Mouse (Mus musculus): ENCODE measurements around the gene Stil. TPM values are rescaled to one million over a fixed set of nuclear protein-coding genes. Genes with fewer than 3 reads are reported as not detected.

Stil gene
- polyA plus RNA-seq, 1 experiment from 2014 or later: 25.1 TPM

DNA sequence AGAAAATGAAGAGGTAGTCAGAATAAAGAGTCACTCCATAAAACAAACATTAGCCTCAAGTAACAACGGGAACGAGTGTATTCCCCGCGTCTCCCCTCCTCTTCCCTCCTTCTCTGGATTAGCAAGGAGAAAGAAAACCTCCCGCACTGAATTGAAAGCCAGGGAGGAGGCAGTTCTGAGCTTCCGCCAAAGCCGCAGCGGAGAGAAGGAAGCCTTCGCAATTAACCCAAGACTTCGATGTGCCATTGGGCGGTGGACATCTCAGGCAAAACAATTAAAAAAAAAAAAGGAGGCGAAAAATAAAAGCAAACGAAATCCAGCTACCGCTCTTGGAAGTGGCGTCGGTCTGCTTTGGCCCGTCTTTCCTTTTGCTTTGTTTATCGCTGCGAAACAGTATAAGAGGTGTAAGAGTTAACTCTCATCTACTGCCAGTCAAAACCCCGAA lies 58.4 kb downstream of the Stil start:
- WGBS: under 1% methylated on average over 20 of the region's 20 CpGs
- no peaks in the 10 kb centered on the region for H3K9me3 ChIP-seq (replicated peaks; ENCODE audit: control insufficient read depth, low read length)
- DNase-seq (ENCODE audit: low spot score) (peak; percentile 46), ATAC-seq (replicated peaks; ENCODE audit: insufficient number of reproducible peaks, low FRiP score, low TSS enrichment, low read depth) (no peak)
- no peak overlapping the region for H3K27ac ChIP-seq (replicated peaks; ENCODE audit: low read depth, low read length)
- peaks cover 7% of the 10 kb centered on the region for H3K4me1 ChIP-seq (ENCODE audit: control insufficient read depth, insufficient read depth, low read length)
- H3K4me3 ChIP-seq (ENCODE audit: low read depth, low read length): no peak overlapping the region
- no peak overlapping the region for H3K4me2 ChIP-seq (ENCODE audit: low read depth, low read length)
- no peaks in the 10 kb centered on the region for H3K36me3 ChIP-seq (replicated peaks; ENCODE audit: control insufficient read depth, insufficient read depth, low read depth, low read length)
- H3K27me3 ChIP-seq (ENCODE audit: control insufficient read depth, insufficient read depth, low read length): peaks cover 82% of the 10 kb centered on the region
- no peak overlapping the region; the same call in 1 of the 2 replicates for H3K9ac ChIP-seq (replicated peaks; ENCODE audit: low read length)

DNA sequence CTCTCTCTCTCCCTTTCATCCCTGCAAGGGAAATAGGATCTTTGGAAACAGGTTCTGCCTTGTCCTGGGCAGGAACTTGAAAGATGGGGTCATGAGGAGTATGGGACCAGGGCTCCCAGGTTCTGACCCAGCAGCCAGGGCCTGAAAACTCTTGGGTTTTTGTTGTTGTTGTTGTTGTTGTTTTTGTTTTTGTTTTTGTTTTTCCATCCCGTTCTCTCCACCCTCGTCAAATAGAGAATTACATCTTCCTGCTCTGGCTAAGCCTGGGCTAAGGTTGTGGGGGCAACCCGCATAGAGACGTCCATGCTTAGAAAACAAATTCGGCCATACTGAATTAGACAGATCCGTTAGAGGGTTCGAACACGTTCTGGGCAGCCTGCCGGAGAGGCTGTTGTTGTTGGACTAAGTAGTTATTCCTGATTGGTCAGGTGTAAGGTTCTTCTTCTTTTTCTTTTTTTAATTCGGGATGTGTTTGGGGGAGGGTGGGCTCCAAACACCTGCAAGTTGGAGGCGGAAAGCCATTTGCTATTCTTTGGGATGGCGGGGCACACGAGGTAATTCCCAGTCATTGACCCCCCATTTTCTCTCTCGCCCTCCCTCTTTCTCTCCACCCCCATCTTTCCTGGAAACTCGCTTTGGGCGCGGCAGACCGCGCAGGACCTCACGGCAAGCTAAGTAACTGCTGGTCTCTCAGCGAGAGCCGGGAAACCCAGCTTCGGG lies 59.1 kb downstream of the Stil start:
- H3K36me3 ChIP-seq (replicated peaks; ENCODE audit: control insufficient read depth, insufficient read depth, low read depth, low read length): no peaks in the 10 kb centered on the region
- DNase-seq (ENCODE audit: low spot score): peak; percentile 41
- peaks cover 7% of the 10 kb centered on the region for H3K4me1 ChIP-seq (ENCODE audit: control insufficient read depth, insufficient read depth, low read length)
- no peaks in the 10 kb centered on the region for H3K9me3 ChIP-seq (replicated peaks; ENCODE audit: control insufficient read depth, low read length)
- H3K27me3 ChIP-seq (ENCODE audit: control insufficient read depth, insufficient read depth, low read length): peaks cover 85% of the 10 kb centered on the region
- H3K4me3 ChIP-seq (ENCODE audit: low read depth, low read length): peak overlapping the region; percentile 16
- no peak overlapping the region for H3K4me2 ChIP-seq (ENCODE audit: low read depth, low read length)
- no peak overlapping the region for H3K9ac ChIP-seq (replicated peaks; ENCODE audit: low read length)
- ATAC-seq (replicated peaks; ENCODE audit: insufficient number of reproducible peaks, low FRiP score, low TSS enrichment, low read depth): no peak
- under 1% methylated on average over 23 of the region's 23 CpGs for WGBS
- H3K27ac ChIP-seq (replicated peaks; ENCODE audit: low read depth, low read length): no peak overlapping the region

DNA sequence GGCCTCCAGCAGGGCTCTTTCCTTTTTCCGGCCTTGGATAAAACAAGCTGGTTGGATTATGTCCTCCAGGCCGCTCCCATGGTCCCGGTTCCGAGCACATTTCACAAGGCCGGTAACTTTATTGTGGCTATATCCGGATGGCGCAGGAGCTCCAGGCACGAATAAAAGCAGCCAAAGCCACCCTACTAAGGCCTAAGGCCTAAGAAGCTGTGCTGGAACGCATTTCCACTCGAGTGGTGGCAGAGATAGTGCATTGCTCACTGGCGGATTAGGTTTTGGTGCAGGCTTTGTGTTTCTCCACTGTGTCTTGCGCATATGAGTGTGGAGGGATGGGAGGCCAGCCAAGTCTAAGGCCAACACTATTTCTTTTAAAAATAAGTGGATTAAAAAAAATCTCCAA lies 59.9 kb downstream of the Stil start:
- H3K4me2 ChIP-seq (ENCODE audit: low read depth, low read length): no peak overlapping the region
- WGBS: 6% methylated on average over 12 of the region's 12 CpGs
- H3K4me1 ChIP-seq (ENCODE audit: control insufficient read depth, insufficient read depth, low read length): peaks cover 7% of the 10 kb centered on the region
- no peak for ATAC-seq (replicated peaks; ENCODE audit: insufficient number of reproducible peaks, low FRiP score, low TSS enrichment, low read depth)
- no peak overlapping the region for H3K27ac ChIP-seq (replicated peaks; ENCODE audit: low read depth, low read length)
- no peaks in the 10 kb centered on the region for H3K36me3 ChIP-seq (replicated peaks; ENCODE audit: control insufficient read depth, insufficient read depth, low read depth, low read length)
- no peak for DNase-seq (ENCODE audit: low spot score)
- H3K4me3 ChIP-seq (ENCODE audit: low read depth, low read length): 0 out of 2 replicates have a peak overlapping the region, but pooled peaks have one; percentile 2
- peaks cover 86% of the 10 kb centered on the region for H3K27me3 ChIP-seq (ENCODE audit: control insufficient read depth, insufficient read depth, low read length)
- H3K9ac ChIP-seq (replicated peaks; ENCODE audit: low read length): no peak overlapping the region
- no peaks in the 10 kb centered on the region for H3K9me3 ChIP-seq (replicated peaks; ENCODE audit: control insufficient read depth, low read length)

DNA sequence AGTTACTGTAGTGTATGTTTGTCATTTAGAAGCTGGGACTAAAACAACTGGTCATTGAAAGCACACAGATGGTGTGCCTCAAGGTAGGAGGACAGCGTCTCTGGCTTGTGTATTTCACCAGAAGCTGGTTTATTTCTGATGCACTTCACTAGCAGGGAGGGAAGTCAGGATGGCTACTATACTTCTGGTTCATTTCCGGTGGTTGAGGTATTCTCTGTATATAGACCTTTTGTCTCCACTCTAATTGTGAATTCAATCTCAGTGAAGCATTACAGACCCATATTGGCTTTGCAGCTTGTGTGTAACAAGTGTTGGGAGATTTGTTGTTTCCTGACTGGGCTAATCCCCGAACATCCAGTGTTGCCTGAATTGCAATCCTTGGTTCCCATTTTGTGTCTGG lies 60.8 kb downstream of the Stil start:
- Histone ChIP-seq H3K4me3 (ENCODE audit: low read depth, low read length) (0 out of 2 replicates have a peak overlapping the region, but pooled peaks have one; percentile 6), H3K4me2 (ENCODE audit: low read depth, low read length) (no peak overlapping the region)

DNA sequence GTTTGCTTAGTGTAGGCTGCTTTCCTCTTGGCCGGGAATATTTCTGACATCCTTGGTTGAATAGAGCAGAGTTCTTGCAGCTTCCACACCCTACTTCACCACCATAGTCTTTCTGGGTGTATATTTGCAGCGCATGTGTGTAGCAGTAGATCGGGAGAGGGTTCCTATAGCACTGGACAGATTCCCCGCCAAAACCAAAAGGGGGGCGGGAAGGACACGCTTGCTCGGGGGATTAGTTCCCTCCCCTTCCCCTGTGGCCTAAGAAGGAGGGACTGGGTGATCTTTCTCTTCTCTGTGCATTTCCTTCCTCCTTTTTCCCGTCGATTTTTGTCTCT lies 62.5 kb downstream of the Stil start:
- no peak overlapping the region for H3K9ac ChIP-seq (replicated peaks; ENCODE audit: low read length)
- H3K4me2 ChIP-seq (ENCODE audit: low read depth, low read length): peak overlapping the region; percentile 96
- no peaks in the 10 kb centered on the region for H3K9me3 ChIP-seq (replicated peaks; ENCODE audit: control insufficient read depth, low read length)
- no peak overlapping the region for H3K27ac ChIP-seq (replicated peaks; ENCODE audit: low read depth, low read length)
- H3K4me3 ChIP-seq (ENCODE audit: low read depth, low read length): peak overlapping the region; percentile 45
- ATAC-seq (replicated peaks; ENCODE audit: insufficient number of reproducible peaks, low FRiP score, low TSS enrichment, low read depth) (no peak), DNase-seq (ENCODE audit: low spot score) (no peak)
- peaks cover 77% of the 10 kb centered on the region for H3K27me3 ChIP-seq (ENCODE audit: control insufficient read depth, insufficient read depth, low read length)
- peaks cover 3% of the 10 kb centered on the region for H3K4me1 ChIP-seq (ENCODE audit: control insufficient read depth, insufficient read depth, low read length)
- no peaks in the 10 kb centered on the region for H3K36me3 ChIP-seq (replicated peaks; ENCODE audit: control insufficient read depth, insufficient read depth, low read depth, low read length)
- 0% methylated on average over 9 of the region's 9 CpGs for WGBS

More for the DNA sequence above, 60.8 kb downstream of the Stil start:
- Histone ChIP-seq H3K27me3 (ENCODE audit: control insufficient read depth, insufficient read depth, low read length) (peaks cover 87% of the 10 kb centered on the region), H3K36me3 (replicated peaks; ENCODE audit: control insufficient read depth, insufficient read depth, low read depth, low read length) (no peaks in the 10 kb centered on the region), H3K27ac (replicated peaks; ENCODE audit: low read depth, low read length) (no peak overlapping the region), H3K9me3 (replicated peaks; ENCODE audit: control insufficient read depth, low read length) (no peaks in the 10 kb centered on the region), H3K9ac (replicated peaks; ENCODE audit: low read length) (no peak overlapping the region), H3K4me1 (ENCODE audit: control insufficient read depth, insufficient read depth, low read length) (peaks cover 7% of the 10 kb centered on the region)
- ATAC-seq (replicated peaks; ENCODE audit: insufficient number of reproducible peaks, low FRiP score, low TSS enrichment, low read depth) (no peak), DNase-seq (ENCODE audit: low spot score) (no peak)
- WGBS: 13% methylated on average over 3 of the region's 3 CpGs

DNA sequence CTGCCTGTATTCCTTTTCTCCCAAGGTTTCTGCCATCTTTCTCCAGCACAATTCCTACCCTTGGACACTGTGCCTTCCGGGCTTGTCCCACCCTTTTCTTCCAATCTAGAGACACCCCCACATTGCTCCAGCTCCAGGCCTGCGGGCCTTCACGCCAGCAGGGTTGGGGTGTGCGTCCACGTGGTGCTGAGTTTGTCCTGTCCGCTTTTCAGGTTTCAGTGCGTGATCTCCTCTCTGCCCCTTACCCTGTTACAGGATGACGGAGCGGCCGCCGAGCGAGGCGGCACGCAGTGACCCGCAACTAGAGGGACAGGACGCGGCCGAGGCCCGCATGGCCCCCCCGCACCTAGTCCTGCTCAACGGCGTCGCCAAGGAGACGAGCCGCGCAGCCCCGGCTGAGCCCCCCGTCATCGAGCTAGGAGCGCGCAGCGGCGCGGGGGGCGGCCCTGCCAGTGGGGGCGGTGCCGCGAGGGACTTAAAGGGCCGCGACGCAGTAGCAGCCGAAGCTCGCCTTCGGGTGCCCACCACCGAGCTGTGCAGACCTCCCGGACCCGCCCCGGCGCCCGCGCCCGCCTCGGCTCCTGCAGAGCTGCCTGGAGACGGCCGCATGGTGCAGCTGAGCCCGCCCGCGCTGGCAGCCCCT lies 63.0 kb downstream of the Stil start:
- Histone ChIP-seq H3K27ac (replicated peaks; ENCODE audit: low read depth, low read length) (no peak overlapping the region), H3K9ac (replicated peaks; ENCODE audit: low read length) (peak overlapping the region; percentile 34; the same call in 1 of the 2 replicates), H3K4me2 (ENCODE audit: low read depth, low read length) (peak overlapping the region; percentile 96), H3K4me1 (ENCODE audit: control insufficient read depth, insufficient read depth, low read length) (peaks cover 3% of the 10 kb centered on the region), H3K4me3 (ENCODE audit: low read depth, low read length) (peak overlapping the region; percentile 45), H3K9me3 (replicated peaks; ENCODE audit: control insufficient read depth, low read length) (no peaks in the 10 kb centered on the region), H3K36me3 (replicated peaks; ENCODE audit: control insufficient read depth, insufficient read depth, low read depth, low read length) (no peaks in the 10 kb centered on the region), H3K27me3 (ENCODE audit: control insufficient read depth, insufficient read depth, low read length) (peaks cover 72% of the 10 kb centered on the region)
- ATAC-seq (replicated peaks; ENCODE audit: insufficient number of reproducible peaks, low FRiP score, low TSS enrichment, low read depth) (peak; percentile 79), DNase-seq (ENCODE audit: low spot score) (peak; percentile 61)
- WGBS: under 1% methylated on average over 50 of the region's 58 CpGs

DNA sequence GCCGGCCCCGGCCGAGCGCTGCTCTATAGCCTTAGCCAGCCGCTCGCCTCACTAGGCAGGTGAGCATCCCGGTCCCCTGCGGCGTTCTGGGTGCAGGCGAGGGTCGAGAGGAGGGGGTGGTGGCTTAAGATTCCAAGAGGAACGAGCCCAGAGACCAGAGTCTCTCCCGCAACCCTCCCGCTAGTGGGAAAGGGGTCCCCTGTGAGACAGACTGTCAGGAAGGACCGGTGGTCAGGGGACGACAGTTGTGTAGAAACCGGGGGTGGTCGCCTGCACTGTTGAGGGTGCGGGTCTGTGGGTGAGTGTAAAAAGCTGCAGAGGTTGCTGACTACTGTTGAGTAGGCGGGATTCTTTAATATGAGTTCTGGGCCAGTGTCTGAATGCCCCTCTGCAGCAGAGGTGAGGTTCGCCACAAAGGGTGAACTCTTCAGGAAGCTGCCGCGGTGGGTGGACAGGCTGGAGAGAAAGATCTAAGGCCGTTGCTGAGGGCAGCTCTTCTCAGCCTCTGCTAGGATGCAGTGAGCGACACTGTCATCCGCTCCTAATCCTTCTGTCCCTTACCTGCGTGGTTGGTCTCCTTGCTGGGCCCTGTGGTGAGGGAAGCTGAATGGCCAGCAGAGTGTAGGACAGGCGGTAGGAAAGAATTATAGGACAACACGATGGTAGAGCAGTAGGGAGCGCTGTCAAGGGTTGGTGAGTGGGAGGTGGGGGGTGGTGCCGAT lies 63.7 kb downstream of the Stil start:
- DNase-seq (ENCODE audit: low spot score): no peak
- Histone ChIP-seq H3K9ac (replicated peaks; ENCODE audit: low read length) (peak overlapping the region; percentile 34; the same call in 1 of the 2 replicates), H3K4me2 (ENCODE audit: low read depth, low read length) (peak overlapping the region; percentile 96), H3K27ac (replicated peaks; ENCODE audit: low read depth, low read length) (no peak overlapping the region), H3K4me3 (ENCODE audit: low read depth, low read length) (peak overlapping the region; percentile 45), H3K27me3 (ENCODE audit: control insufficient read depth, insufficient read depth, low read length) (peaks cover 71% of the 10 kb centered on the region), H3K4me1 (ENCODE audit: control insufficient read depth, insufficient read depth, low read length) (peaks cover 3% of the 10 kb centered on the region), H3K9me3 (replicated peaks; ENCODE audit: control insufficient read depth, low read length) (no peaks in the 10 kb centered on the region), H3K36me3 (replicated peaks; ENCODE audit: control insufficient read depth, insufficient read depth, low read depth, low read length) (no peaks in the 10 kb centered on the region)
- no peak; the same call in 1 of the 2 replicates for ATAC-seq (replicated peaks; ENCODE audit: insufficient number of reproducible peaks, low FRiP score, low TSS enrichment, low read depth)
- WGBS: under 1% methylated on average over 31 of the region's 31 CpGs

Measured in embryonic facial prominence, embryonic 11.5 days (tissue).